Mouse (Mus musculus) embryo, embryonic 11 days (tissue): ENCODE measurements around the gene Kif26b.

Experiments used
- DNase-seq: peaks from one replicate; pipeline ENCODE4 v3.0.0-alpha.2; 2015

The Kif26b gene

GRCm38 (mm10) chr1:178797388-178797787 is 268.5 kb downstream of the Kif26b start:
- DNase-seq, result no peak

- DNase-seq, result peak; percentile 59
Observed at GRCm38 (mm10) chr1:178798333-178798732, 269.4 kb downstream of the Kif26b start.

- DNase-seq, result no peak
Observed at GRCm38 (mm10) chr1:178798886-178799285, 270.0 kb downstream of the Kif26b start.

GRCm38 (mm10) chr1:178799836-178800552 is 271.1 kb downstream of the Kif26b start:
- DNase-seq, result peak; percentile 77

GRCm38 (mm10) chr1:178803155-178803554 is 274.2 kb downstream of the Kif26b start:
- peak; percentile 17 for DNase-seq

GRCm38 (mm10) chr1:178817476-178817875 is 288.6 kb downstream of the Kif26b start:
- DNase-seq, result no peak

- DNase-seq, result no peak
Observed at GRCm38 (mm10) chr1:178819060-178819459, 290.1 kb downstream of the Kif26b start.

GRCm38 (mm10) chr1:178820079-178820478 is 291.2 kb downstream of the Kif26b start:
- DNase-seq, result no peak

GRCm38 (mm10) chr1:178820556-178821435 is 291.9 kb downstream of the Kif26b start:
- peak; percentile 52 for DNase-seq

- DNase-seq, result no peak
Observed at GRCm38 (mm10) chr1:178824871-178825270, 295.9 kb downstream of the Kif26b start.

GRCm38 (mm10) chr1:178827223-178827622 is 298.3 kb downstream of the Kif26b start:
- DNase-seq, result no peak

- no peak for DNase-seq
Observed at GRCm38 (mm10) chr1:178829456-178829855, 300.5 kb downstream of the Kif26b start.

- DNase-seq, result no peak
Observed at GRCm38 (mm10) chr1:178832571-178832970, 303.6 kb downstream of the Kif26b start.

GRCm38 (mm10) chr1:178835805-178836204 is 306.9 kb downstream of the Kif26b start:
- no peak for DNase-seq

GRCm38 (mm10) chr1:178836998-178837397 is 308.1 kb downstream of the Kif26b start:
- no peak for DNase-seq

- DNase-seq, result no peak
Observed at GRCm38 (mm10) chr1:178838696-178839320, 309.9 kb downstream of the Kif26b start.

- no peak for DNase-seq
Observed at GRCm38 (mm10) chr1:178840311-178840710, 311.4 kb downstream of the Kif26b start.

- no peak for DNase-seq
Observed at GRCm38 (mm10) chr1:178844839-178845238, 315.9 kb downstream of the Kif26b start.

- no peak for DNase-seq
Observed at GRCm38 (mm10) chr1:178847569-178847968, 318.6 kb downstream of the Kif26b start.

GRCm38 (mm10) chr1:178848380-178849106 is 319.6 kb downstream of the Kif26b start:
- DNase-seq, result no peak

GRCm38 (mm10) chr1:178850569-178850968 is 321.6 kb downstream of the Kif26b start:
- no peak for DNase-seq

- no peak for DNase-seq
Observed at GRCm38 (mm10) chr1:178854936-178855335, 326.0 kb downstream of the Kif26b start.

- DNase-seq, result peak; percentile 34
Observed at GRCm38 (mm10) chr1:178855974-178856373, 327.0 kb downstream of the Kif26b start.
